Mouse (Mus musculus) stomach, postnatal 0 days (tissue): ENCODE data around the gene H1foo.

ENCODE experiments used
- CTCF ChIP-seq: IDR thresholded peaks from 2 replicates; pipeline ENCODE4 v1.5.1; 2016; ENCODE audit warnings: antibody characterized with exemption, low read depth, mild to moderate bottlenecking, moderate library complexity
- EP300 ChIP-seq: optimal IDR thresholded peaks from 2 replicates; pipeline ENCODE3; 2016; ENCODE audit warnings: antibody characterized with exemption

DNA sequence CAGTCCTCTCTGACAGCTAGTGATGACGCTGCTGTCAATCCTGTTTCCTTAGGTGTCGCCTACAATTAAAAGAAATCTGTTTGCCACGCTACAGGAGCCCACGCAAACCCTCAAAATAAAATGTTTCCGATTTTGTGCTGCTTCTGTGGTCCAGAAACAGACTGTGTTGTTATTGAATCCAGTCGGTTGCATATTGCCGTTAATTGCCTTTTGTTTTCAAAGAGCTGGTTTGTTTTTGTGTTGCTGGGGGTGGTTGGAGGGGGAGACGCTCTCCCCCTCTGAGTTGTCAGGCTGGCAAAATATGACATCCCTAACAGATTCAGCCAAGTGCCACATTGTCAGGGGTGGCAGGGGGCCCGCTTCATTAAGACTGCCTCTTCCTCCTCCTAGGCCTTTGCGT, 31.3 kb upstream of the H1foo start:
- TF ChIP-seq CTCF (no peak), EP300 (no peak)
